Mouse (Mus musculus) urinary bladder, postnatal 14 days (tissue): ENCODE data around the gene Cmpk1.
"Not testable (repeated sequence)": the region's sequence is repeated elsewhere in the genome, so short reads cannot be mapped to it uniquely, and the experiment has no call there.

Experiments used
- DNase-seq: peaks from one replicate; pipeline ENCODE4 v3.0.0; 2021; ENCODE audit warnings: low spot score

The Cmpk1 gene

GRCm38 (mm10) chr4:114986591-114987432 lies at the start of gene Cmpk1:
Gene Cmpk1 (minus strand): TSS chr4:114987241.
- DNase-seq = peak; percentile 88

DNA sequence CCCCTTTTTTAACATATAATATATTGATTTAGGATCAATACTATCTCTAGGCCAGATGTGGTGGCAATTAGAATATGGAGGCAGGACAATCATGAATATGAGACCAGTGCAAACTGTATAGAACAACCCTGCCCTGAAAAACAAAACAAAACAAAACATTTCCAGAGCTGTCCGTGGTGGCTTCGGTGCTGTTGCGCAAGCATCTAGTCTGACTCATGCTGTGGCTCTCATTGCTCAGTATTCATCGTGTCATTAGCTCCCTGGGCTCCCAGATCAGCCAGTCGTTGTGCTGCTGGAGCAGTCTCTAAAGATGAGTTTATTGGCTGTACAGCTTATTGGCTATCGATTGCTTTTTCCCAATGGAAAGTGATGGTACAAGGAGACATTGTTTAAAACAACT lies 48.0 kb upstream of the Cmpk1 start:
- DNase-seq = peak; percentile 26

GRCm38 (mm10) chr4:115019997-115020396 lies 33.0 kb upstream of the Cmpk1 start:
- no peak for DNase-seq

- no peak for DNase-seq
Observed at GRCm38 (mm10) chr4:115014276-115014675, 27.2 kb upstream of the Cmpk1 start.

GRCm38 (mm10) chr4:115000429-115000795 lies 13.4 kb upstream of the Cmpk1 start:
- DNase-seq = no peak

GRCm38 (mm10) chr4:114999773-115000428 lies 12.9 kb upstream of the Cmpk1 start, which contains the start of gene Stil:
Gene Stil (plus strand): TSS chr4:115000159.
- DNase-seq = peak; percentile 97

GRCm38 (mm10) chr4:114999445-114999772 lies 12.4 kb upstream of the Cmpk1 start:
- no peak for DNase-seq

DNA sequence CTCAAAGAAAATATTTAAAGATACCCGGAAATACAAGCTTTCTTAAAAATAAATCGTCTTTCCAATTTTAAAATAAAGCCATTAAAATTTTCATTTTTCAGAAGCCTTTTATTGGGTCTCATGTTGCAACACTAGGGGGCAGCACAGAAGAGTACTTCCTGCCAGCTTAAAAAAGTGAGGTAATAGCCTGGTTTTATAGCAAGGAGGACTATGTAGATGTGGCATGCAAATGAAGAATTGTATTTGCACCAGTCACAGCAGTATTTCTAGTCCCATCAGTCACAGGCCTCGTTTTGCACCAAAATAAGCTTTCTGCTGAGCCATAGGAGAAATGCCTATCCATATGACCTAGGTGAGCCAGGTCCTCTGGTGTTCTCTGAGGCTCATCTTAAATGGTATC lies 10.0 kb upstream of the Cmpk1 start:
- DNase-seq = peak; percentile 21

DNA sequence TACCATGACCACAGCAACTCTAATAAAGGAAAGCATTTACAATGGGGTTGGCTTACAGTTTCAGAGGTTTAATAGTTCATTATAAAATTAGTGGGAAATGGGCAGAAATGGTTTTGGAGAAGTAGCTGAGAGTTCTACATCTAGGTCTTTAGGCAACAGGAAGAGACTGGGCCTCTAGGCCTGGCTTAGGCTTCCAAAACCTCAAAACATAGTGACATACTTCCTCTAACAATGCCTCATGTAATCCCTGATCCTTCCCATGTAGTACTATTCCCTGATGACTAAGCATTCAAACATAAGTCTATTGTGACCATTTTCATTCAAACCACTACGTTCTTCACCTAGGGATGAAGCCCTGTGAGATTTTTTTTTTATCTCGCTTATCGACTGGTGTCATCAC lies 7.2 kb upstream of the Cmpk1 start:
- no peak for DNase-seq

DNA sequence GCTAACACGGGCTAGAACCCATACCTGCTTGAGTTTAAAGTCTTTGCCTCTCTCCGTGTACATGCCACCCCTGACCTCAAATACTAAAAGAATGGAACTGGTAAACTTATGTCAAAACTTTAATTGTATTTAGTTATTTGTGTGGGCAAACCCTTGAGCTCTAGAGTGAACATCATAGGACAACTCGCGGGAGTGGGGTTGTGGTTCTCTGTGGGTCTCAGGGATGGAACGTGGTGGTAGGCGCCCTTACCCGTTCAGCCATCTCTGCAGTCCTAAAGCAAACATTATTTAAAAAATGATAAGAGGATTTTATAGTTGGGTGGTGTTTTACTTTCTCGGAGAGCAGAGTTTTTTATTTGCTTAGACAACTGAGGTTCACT lies 840 bp downstream of the Cmpk1 start:
- DNase-seq = no peak

DNA sequence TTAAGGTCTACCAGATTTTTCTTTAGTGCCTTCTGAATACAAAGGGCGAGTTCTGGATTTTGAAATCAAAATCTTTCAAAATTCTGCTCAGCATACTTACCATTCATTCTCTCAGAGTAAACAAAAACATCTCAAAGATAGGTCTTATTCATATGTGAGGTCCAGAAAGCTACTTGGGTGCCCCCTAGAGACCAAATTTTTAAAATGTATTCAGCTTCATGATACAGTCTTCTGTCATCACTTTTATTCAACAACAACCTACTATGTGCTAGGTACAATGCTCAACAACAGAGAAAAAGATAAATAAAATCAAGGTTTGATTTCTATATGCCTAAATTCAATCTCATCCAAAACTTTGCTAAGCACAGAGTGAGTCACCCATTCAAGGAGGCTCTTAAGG lies 4.0 kb downstream of the Cmpk1 start:
- no peak for DNase-seq

- DNase-seq = no peak
Observed at GRCm38 (mm10) chr4:114982619-114983018, 4.4 kb downstream of the Cmpk1 start.

- no peak for DNase-seq
Observed at GRCm38 (mm10) chr4:114973229-114973740, 13.8 kb downstream of the Cmpk1 start.

DNA sequence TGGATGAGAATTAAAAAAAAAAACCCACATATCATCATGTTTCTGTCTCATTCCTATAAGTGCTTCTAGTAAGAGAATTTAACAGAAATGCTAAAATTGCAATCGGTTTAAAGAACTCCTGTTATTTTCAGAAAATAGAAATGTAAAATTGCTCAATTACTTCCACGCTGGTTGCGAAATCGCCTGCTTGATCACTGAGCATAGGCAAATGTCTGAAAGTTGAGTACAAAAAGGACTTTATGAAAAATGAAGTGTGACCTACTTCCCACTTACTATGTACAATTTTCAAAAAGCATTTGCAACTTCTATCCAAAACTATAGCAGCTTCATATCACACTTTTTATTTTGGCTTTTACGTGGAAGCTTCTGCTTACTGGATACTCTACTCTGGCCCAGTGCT lies 16.3 kb downstream of the Cmpk1 start:
- no peak for DNase-seq

- DNase-seq = not testable (repeated sequence)
Observed at GRCm38 (mm10) chr4:114960881-114961280, 26.2 kb downstream of the Cmpk1 start.

- no peak for DNase-seq
Observed at GRCm38 (mm10) chr4:114959533-114959932, 27.5 kb downstream of the Cmpk1 start.

- no peak for DNase-seq
Observed at GRCm38 (mm10) chr4:114958786-114959185, 28.3 kb downstream of the Cmpk1 start.

DNA sequence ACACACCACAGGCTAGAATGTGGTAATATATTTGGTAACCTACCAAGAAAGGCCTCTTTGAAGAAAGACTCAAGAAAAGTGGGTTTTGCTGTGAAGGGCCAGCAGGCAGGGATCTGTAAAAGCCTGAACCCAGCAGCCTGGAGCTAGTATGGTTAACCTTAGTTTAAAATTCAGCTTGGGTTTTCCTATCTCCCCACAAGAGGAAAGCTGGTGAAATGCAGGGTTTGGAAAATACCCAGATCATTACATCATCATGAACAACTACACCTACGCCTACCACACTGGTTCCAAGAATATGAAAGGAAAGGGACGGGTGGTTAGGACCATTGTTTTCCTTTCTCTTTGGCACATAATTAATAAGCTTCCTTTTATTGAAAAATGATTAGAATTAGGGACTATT lies 28.8 kb downstream of the Cmpk1 start:
- DNase-seq = no peak

GRCm38 (mm10) chr4:114957403-114957802 lies 29.6 kb downstream of the Cmpk1 start:
- no peak for DNase-seq

- DNase-seq = no peak
Observed at GRCm38 (mm10) chr4:114953172-114953571, 33.9 kb downstream of the Cmpk1 start.

DNA sequence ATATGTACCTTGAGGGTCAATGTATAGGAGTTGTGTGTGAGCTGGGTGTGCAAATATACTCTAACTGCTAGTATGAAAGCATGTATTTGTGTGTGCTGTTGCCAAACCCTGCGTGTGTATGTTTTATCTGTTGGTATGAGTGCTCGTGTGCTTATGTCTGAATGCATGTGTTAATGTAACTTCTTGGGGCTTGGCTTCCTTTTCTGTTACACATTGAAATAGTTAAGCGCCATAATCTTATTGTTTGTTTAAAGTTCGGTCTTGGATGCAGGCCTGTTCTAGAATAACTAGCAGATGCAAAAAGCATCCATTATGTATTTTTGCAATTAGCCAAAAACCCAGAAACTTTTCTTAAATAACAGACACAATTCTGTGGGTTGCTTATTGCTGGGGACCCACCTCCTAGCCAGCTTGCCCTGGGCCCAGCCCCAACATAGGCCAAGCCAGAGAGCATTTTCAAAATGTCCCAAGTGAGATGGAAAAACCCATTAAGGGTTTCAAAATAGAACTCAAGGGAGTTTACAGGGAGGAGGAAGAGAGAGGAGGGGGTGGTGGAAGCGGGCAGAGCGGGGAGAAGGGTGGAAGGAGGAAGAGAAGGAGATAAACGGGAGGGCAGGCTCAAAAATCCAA lies 39.1 kb downstream of the Cmpk1 start:
- no peak for DNase-seq

- peak; percentile 86 for DNase-seq
Observed at GRCm38 (mm10) chr4:114947395-114947794, 39.6 kb downstream of the Cmpk1 start.

GRCm38 (mm10) chr4:114946416-114946815 lies 40.6 kb downstream of the Cmpk1 start:
- DNase-seq = no peak
